Mouse (Mus musculus) gastrocnemius, postnatal 25 days (tissue): Measurements from ENCODE around the gene Uggt2. TPM values are rescaled to one million over a fixed set of nuclear protein-coding genes. Genes with fewer than 3 reads are reported as not detected.

ENCODE experiments used
- total RNA-seq, 2 experiments: library from RNA; stranded (reverse); gene quantifications; 1 replicate in 1 of 2; 2 replicates in 1 of 2; pipeline ENCODE4 v1.2.3; 2021

Gene Uggt2
- total RNA-seq, 2 experiments from 2014 or later = 6.5 to 7.3 TPM

Other genes with a start within 250 kb of the Uggt2 start
- gene Dzip1, start 174.0 kb downstream of the Uggt2 start, total RNA-seq = 1 to 10 TPM; 2.2 to 2.6 TPM
- gene Dnajc3, start 161.5 kb downstream of the Uggt2 start, total RNA-seq = 10 to 100 TPM; 18.9 to 20.8 TPM
- gene Hs6st3, start 38.9 kb upstream of the Uggt2 start, total RNA-seq = not detected